Mouse (Mus musculus) small intestine, adult 2 months (tissue): Measurements from ENCODE around the gene Slc23a3.

Source experiments
- CTCF ChIP-seq: fragments of 200-500 bp; IDR thresholded peaks from 2 replicates; pipeline ENCODE4 v1.5.1; 2012; ENCODE audit warnings: low read depth, mild to moderate bottlenecking, control low read depth, inconsistent platforms, low read length, moderate library complexity, mixed read lengths; ENCODE audit not compliant: insufficient replicate concordance, insufficient read length; ENCODE audit errors: extremely low read depth
- POLR2A ChIP-seq: fragments of 200-500 bp; IDR thresholded peaks from 2 replicates; pipeline ENCODE4 v1.6.1; 2012; ENCODE audit warnings: low read depth, mild to moderate bottlenecking, control low read depth, inconsistent platforms, low read length, moderate library complexity

- no peak for TF ChIP-seq CTCF
- TF ChIP-seq POLR2A = no peak
These were observed 25.3 kb upstream of the Slc23a3 start for GRCm38 (mm10) chr1:75158990-75159389.
